ENCODE assay signal across 8 mouse cellular contexts in genomic region chr7:25395186-25395557, GRCm38 (mm10). TPM values are rescaled to one million over a fixed set of nuclear protein-coding genes. Genes with fewer than 3 reads are reported as not detected.
DNase-seq lines count a peak whose midpoint lies in the region; ATAC-seq lines count a peak whose summit lies in the region.

No protein-coding gene starts in this region.

- DNase-seq in heart, postnatal 36 days, result no peak
- DNase-seq in MN1 (ENCODE audit: low spot score), result peak; percentile 11
- DNase-seq in hindbrain, embryonic 10.5 days (ENCODE audit: low spot score), result no peak
- no peak for DNase-seq in gastrocnemius, adult 8-10 months (ENCODE audit: low spot score in 2 of 2)
- no peak for DNase-seq in adrenal gland, postnatal 25 days
- DNase-seq in cerebellum, postnatal 25 days, result no peak

- intact Hi-C loops in heart, postnatal 36 days (cut with DNase I), result loop anchor here (5.0 kb wide), 2 partner anchors 78 to 1078 kb away; partner anchors contain the start of genes Megf8 and Zfp94

- peaks cover 36% of the 10 kb centered on the region for H3K4me1 ChIP-seq in heart, embryonic 15.5 days (replicated peaks)
- H3K4me1 ChIP-seq in hindbrain, embryonic 10.5 days (replicated peaks), result peaks cover 52% of the 10 kb centered on the region
- H3K4me1 ChIP-seq in megakaryocyte, embryonic 14.5 days, result peaks cover 50% of the 10 kb centered on the region

- peak overlapping the region; percentile 71 for H3K27ac ChIP-seq in heart, embryonic 15.5 days
- H3K27ac ChIP-seq in hindbrain, embryonic 10.5 days, result peak overlapping the region; percentile 83

- ATAC-seq in heart, embryonic 15.5 days (replicated peaks; ENCODE audit: insufficient number of reproducible peaks, insufficient read depth, low FRiP score, low read depth), result peak; percentile 28

- peak overlapping the region; percentile 81 for H3K4me3 ChIP-seq in heart, embryonic 15.5 days
- peak overlapping the region; percentile 78 for H3K4me3 ChIP-seq in hindbrain, embryonic 10.5 days
- peak overlapping the region; percentile 94 for H3K4me3 ChIP-seq in megakaryocyte, embryonic 14.5 days (replicated peaks)

- no peaks in the 10 kb centered on the region for H3K9me3 ChIP-seq in heart, embryonic 15.5 days (replicated peaks)
- no peaks in the 10 kb centered on the region for H3K9me3 ChIP-seq in hindbrain, embryonic 10.5 days
- no peaks in the 10 kb centered on the region for H3K9me3 ChIP-seq in megakaryocyte, embryonic 14.5 days

- H3K27me3 ChIP-seq in heart, embryonic 15.5 days, result no peaks in the 10 kb centered on the region
- H3K27me3 ChIP-seq in hindbrain, embryonic 10.5 days (ENCODE audit: insufficient read depth, poor library complexity, severe bottlenecking), result peaks cover 23% of the 10 kb centered on the region
- no peaks in the 10 kb centered on the region for H3K27me3 ChIP-seq in megakaryocyte, embryonic 14.5 days (replicated peaks)

- H3K36me3 ChIP-seq in heart, embryonic 15.5 days, result no peaks in the 10 kb centered on the region
- no peaks in the 10 kb centered on the region for H3K36me3 ChIP-seq in hindbrain, embryonic 10.5 days
- H3K36me3 ChIP-seq in megakaryocyte, embryonic 14.5 days (replicated peaks; ENCODE audit: low read length), result peaks cover 11% of the 10 kb centered on the region

- under 1% methylated on average over 22 of the region's 22 CpGs for WGBS in heart, embryonic 15.5 days
- WGBS in hindbrain, embryonic 10.5 days, result 1% methylated on average over 22 of the region's 22 CpGs

- H3K9ac ChIP-seq in heart, embryonic 15.5 days, result peak overlapping the region; percentile 75

- H3K4me2 ChIP-seq in heart, embryonic 15.5 days, result peak overlapping the region; percentile 90

RNA-seq across cellular contexts. Expression of gene Lipe, which starts 3.3 kb away (rescaled TPM):
- 5.6 and 7.7 TPM in 2 replicates for polyA plus RNA-seq in heart, embryonic 15.5 days (2015; fragmentation: Nextera tagmentation; extraction: Ambion mirVana)
- total RNA-seq in heart, postnatal 36 days (2021), result 10 to 100 TPM; 53.3 to 57.8 TPM
- 6.0 and 8.6 TPM in 2 replicates for polyA plus RNA-seq in hindbrain, embryonic 10.5 days (2016; fragmentation: Nextera tagmentation; extraction: Ambion mirVana)
- 5.0 and 9.1 TPM in 2 replicates for polyA plus RNA-seq in megakaryocyte, embryonic 14.5 days (2012; ENCODE audit: insufficient read depth, low replicate concordance)
- total RNA-seq in gastrocnemius, adult 8-10 months (2022), result 10 to 100 TPM; 10.6 to 28.0 (median 19.9) TPM
- 295 and 303 TPM in 2 replicates for total RNA-seq in adrenal gland, postnatal 25 days (2021)

RNA-seq across cellular contexts. Expression of gene Cxcl17, which starts 17.5 kb away (rescaled TPM):
- polyA plus RNA-seq in heart, embryonic 15.5 days (2015; fragmentation: Nextera tagmentation; extraction: Ambion mirVana), result 0.28 and 0.51 TPM in 2 replicates
- not detected for total RNA-seq in heart, postnatal 36 days (2021)
- 0.45 and 0.63 TPM in 2 replicates for polyA plus RNA-seq in hindbrain, embryonic 10.5 days (2016; fragmentation: Nextera tagmentation; extraction: Ambion mirVana)
- not detected in 2 replicates for polyA plus RNA-seq in megakaryocyte, embryonic 14.5 days (2012; ENCODE audit: insufficient read depth, low replicate concordance)
- not detected for total RNA-seq in gastrocnemius, adult 8-10 months (2022)
- not detected in 2 replicates for total RNA-seq in adrenal gland, postnatal 25 days (2021)

RNA-seq across cellular contexts. Expression of gene Cnfn, which starts 25.6 kb away (rescaled TPM):
- polyA plus RNA-seq in heart, embryonic 15.5 days (2015; fragmentation: Nextera tagmentation; extraction: Ambion mirVana), result 0.22 and 1.1 TPM in 2 replicates
- not detected for total RNA-seq in heart, postnatal 36 days (2021)
- not detected in 2 replicates for polyA plus RNA-seq in hindbrain, embryonic 10.5 days (2016; fragmentation: Nextera tagmentation; extraction: Ambion mirVana)
- polyA plus RNA-seq in megakaryocyte, embryonic 14.5 days (2012; ENCODE audit: insufficient read depth, low replicate concordance), result not detected in 2 replicates
- not detected for total RNA-seq in gastrocnemius, adult 8-10 months (2022)
- not detected in 2 replicates for total RNA-seq in adrenal gland, postnatal 25 days (2021)
